Mouse (Mus musculus) adrenal gland (tissue): ENCODE measurements around the gene Bag6.
"Not testable (repeated sequence)": the region's sequence is repeated elsewhere in the genome, so short reads cannot be mapped to it uniquely, and the experiment has no call there.

Experiments
- intact Hi-C: fragments of 180-260 bp; cut with DNase I; formaldehyde crosslinking; loops from one replicate; pipeline ENCODE4 v1.15.1; 2025

The Bag6 gene

DNA sequence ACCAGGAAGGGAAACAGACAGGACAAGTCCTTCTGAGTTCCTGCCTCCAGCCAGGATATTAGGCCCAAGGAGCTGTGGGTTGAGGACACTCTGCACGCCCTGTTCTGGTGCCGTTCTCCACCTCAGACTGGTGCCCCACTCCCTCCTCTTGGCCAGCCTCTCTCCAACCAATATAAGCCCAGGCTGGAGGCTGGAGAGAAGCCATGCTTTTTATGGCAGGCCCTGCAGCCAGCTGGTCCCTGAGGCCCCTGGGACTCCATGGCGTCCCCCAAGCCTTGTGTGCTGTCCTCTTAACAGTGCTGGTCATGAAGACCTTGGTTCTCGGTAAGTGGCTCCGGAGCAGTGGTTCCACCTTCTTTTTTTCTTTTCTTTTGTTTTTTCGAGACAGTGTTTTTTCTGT lies 26.9 kb upstream of the Bag6 start, which contains the start of gene Ly6g5c:
TSS of gene Ly6g5c (plus strand) at position 183 of the 400 bp plus-strand sequence.
- intact Hi-C loops = loop anchor here (5.0 kb wide), 1 partner anchor 86 kb away; no protein-coding TSS in a partner anchor

DNA sequence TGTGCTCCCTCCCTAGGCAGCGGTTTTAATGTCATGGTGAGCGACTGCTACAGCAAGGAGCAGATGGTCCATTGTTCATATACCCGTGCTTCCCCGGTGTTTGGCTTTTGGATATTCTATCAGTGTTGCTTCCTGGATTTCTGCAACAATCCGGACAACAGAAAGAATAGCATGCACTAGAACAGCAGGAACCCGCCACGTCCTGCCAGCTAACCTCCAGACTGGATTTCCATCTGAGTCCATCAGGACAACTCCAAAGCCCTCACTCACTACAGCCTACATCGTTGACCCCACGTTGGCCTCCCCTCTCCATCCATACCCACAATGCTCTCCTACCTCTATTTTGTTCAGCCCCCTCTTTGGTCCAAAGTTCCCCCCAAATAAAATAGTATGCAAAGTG lies 23.2 kb upstream of the Bag6 start:
- intact Hi-C loops = no loop called here

GRCm38 (mm10) chr17:35115046-35116019 lies 19.6 kb upstream of the Bag6 start, which contains the start of gene Ly6g5b:
Ly6g5b (minus strand) TSS chr17:35115428.
- intact Hi-C loops = no loop called here

GRCm38 (mm10) chr17:35120745-35121142 lies 14.2 kb upstream of the Bag6 start:
- intact Hi-C loops = no loop called here

DNA sequence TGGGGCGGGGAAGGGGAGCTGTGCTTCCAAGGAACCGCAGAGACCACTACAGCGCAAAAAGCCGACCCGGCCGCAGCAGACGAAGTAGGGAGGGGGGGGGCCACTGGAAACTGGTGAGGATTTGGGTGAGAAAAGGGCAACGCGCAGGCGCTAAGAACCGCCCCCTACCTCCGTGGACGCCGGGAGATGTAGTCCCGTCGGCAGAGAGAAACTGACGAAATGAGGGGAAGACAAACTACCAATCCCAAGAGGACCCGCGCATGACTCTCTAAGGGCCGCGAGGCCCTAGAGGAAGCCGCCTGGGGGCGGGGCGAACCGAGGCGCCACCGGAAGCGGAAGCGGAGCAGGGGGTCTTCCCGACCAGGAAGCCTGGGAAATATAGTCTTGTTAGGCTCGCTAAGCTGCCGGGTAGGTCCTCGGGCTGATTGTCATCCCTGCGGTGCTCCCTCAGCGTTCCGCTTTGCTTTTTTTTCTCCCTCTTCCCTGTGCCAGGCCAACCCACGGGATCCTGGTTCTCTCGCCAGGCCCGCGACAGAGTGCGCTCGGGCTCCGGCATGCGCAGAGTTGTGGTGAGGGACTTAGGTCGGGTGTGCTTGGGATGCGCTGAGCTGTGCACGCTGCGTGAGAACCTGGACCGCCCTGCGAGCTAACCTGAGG lies 13.7 kb upstream of the Bag6 start, which contains the start of gene Gpank1:
TSS of gene Gpank1 (plus strand) at position 313 of the 657 bp plus-strand sequence.
- intact Hi-C loops = no loop called here

DNA sequence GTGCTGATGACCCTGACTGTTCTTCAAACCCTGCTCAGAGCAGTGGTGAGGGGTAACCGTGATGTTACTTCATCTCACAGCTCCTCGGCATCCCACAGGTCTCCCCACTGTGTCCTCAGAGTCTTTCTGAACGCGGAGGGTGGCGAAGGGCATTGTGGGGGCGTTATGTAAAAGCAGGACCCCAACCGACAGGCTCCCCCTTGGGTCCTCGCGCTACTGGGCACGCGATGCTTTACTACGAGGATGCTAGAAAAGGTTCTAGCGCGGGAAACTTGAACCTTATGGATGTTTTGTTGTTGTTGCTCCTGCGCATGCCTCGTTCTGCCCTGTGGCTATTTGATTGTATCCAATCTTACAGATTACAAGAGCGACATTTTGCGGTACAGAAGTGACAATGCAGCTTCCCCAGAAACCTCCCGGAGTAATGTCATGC lies 13.1 kb upstream of the Bag6 start, which contains the start of gene Csnk2b:
TSS of gene Csnk2b (minus strand) at position 183 of the 433 bp plus-strand sequence.
- intact Hi-C loops = no loop called here

GRCm38 (mm10) chr17:35123287-35123686 lies 11.7 kb upstream of the Bag6 start:
- intact Hi-C loops = not testable (repeated sequence)

- intact Hi-C loops = not testable (repeated sequence)
Observed at GRCm38 (mm10) chr17:35124261-35124896, 10.6 kb upstream of the Bag6 start.

DNA sequence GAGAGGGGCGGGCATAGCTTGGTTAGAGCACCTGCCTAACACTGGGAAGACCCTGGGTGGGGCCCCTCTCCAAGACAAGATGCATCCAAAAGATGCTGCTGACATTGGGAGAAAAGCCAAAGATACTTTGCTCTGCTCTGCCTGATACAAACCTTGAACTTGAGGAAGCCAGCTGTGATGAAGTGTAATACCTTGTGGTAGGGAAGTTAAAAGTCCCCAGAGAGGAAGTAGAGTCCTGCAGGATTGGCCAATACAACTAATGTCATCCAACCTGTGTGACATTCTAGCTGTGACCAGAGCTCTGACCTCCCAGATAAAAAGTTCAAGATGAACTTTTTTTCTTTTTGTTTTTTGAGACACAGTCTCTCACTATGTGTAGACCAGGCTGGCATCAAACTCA lies 9.9 kb upstream of the Bag6 start:
- intact Hi-C loops = no loop called here

GRCm38 (mm10) chr17:35125578-35125977 lies 9.4 kb upstream of the Bag6 start:
- intact Hi-C loops = no loop called here

GRCm38 (mm10) chr17:35126206-35126611 lies 8.8 kb upstream of the Bag6 start, which contains the start of gene D17H6S53E:
D17H6S53E (plus strand) TSS chr17:35126373.
- intact Hi-C loops = no loop called here

DNA sequence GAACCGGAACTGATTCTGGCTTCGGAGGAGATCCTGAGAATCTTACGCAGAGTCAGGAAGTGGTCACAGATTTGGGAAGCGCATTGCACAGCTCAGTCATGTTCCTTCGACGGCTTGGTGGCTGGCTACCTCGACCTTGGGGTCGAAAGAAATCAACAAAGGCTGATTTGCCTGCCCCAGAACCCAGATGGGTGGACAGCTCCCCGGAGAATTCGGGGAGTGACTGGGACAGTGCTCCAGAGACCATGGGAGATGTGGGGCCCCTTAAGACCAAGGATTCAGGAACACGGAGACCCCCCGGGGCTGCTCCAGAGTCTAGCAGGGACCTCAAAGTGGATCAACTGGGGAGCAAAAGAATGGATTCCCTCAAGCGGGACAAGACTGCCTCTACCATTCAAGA lies 8.0 kb upstream of the Bag6 start:
- intact Hi-C loops = no loop called here

- intact Hi-C loops = no loop called here
Observed at GRCm38 (mm10) chr17:35128996-35129395, 6.0 kb upstream of the Bag6 start.

DNA sequence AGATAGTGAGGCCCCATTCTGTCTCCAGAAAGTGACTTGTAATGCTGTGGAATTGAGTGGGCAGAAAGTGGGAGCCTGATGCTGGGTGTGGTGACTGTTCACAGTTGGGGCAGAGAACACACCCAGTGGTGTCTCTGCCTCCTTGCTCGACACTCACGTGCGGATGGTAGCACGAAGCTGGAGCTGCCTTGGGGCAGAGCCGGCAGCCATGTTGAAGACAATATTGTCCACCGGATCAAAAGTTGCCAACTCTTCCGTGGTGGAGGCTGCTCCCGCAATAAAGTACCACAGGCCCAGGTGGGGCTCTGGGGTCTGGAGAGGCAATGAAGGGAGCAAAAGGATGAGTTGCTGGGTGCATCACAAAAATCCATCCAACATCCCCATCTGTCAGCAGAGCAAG lies 3.9 kb upstream of the Bag6 start:
- intact Hi-C loops = no loop called here

GRCm38 (mm10) chr17:35131500-35132173 lies 3.3 kb upstream of the Bag6 start, which contains the start of gene Apom:
Apom (minus strand) TSS chr17:35132050.
- intact Hi-C loops = no loop called here

DNA sequence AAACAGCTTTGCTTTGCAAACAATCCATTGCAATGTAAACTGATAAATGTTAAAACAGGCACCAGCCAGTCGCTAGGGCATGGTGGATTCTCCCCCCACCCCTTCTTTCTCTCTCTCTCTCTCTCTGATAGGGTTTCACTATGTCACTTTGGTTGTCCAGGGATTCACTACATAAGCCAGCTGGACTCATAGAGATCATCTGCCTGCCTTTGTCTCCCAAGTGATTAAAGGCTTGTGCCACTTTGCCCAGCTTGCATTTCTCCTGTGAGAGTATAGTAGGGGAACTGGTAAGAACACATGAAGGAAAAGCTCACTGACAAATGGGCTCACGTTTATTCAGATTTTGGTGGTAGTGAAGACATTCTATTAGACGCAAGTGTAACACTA lies 2.8 kb upstream of the Bag6 start:
- intact Hi-C loops = no loop called here

GRCm38 (mm10) chr17:35133517-35133916 lies 1.5 kb upstream of the Bag6 start:
- intact Hi-C loops = no loop called here

- intact Hi-C loops = no loop called here
Observed at GRCm38 (mm10) chr17:35135591-35136320, 778 bp downstream of the Bag6 start.

- intact Hi-C loops = no loop called here
Observed at GRCm38 (mm10) chr17:35139269-35139668, 4.3 kb downstream of the Bag6 start.

- intact Hi-C loops = no loop called here
Observed at GRCm38 (mm10) chr17:35140490-35140996, 5.6 kb downstream of the Bag6 start.
